Mouse (Mus musculus): ENCODE data around the gene Mylk2.

Mylk2 gene

GRCm38 (mm10) chr2:152911031-152911430 is at the start of gene Mylk2:
Gene Mylk2, plus strand, starts transcription at chr2:152911352.
- DNase-seq (ENCODE audit: low spot score in 2 of 2): no peak

- DNase-seq (ENCODE audit: low spot score in 2 of 2): no peak
These were observed 49.3 kb upstream of the Mylk2 start for GRCm38 (mm10) chr2:152861891-152862290.

GRCm38 (mm10) chr2:152862638-152863037 is 48.5 kb upstream of the Mylk2 start:
- DNase-seq (ENCODE audit: low spot score in 2 of 2): no peak

GRCm38 (mm10) chr2:152863346-152863745 is 47.8 kb upstream of the Mylk2 start:
- DNase-seq (ENCODE audit: low spot score in 2 of 2): no peak

GRCm38 (mm10) chr2:152878239-152878638 is 32.9 kb upstream of the Mylk2 start:
- no peak for DNase-seq (ENCODE audit: low spot score in 2 of 2)

- DNase-seq (ENCODE audit: low spot score in 2 of 2): no peak
These were observed 30.3 kb upstream of the Mylk2 start for GRCm38 (mm10) chr2:152880898-152881297.

- DNase-seq (ENCODE audit: low spot score in 2 of 2): peak; percentile 38 to 73
These were observed 27.0 kb upstream of the Mylk2 start for GRCm38 (mm10) chr2:152884101-152884645.

- DNase-seq (ENCODE audit: low spot score in 2 of 2): no peak
These were observed 23.9 kb upstream of the Mylk2 start for GRCm38 (mm10) chr2:152887230-152887629.

GRCm38 (mm10) chr2:152888774-152889173 is 22.4 kb upstream of the Mylk2 start:
- no peak for DNase-seq (ENCODE audit: low spot score in 2 of 2)

GRCm38 (mm10) chr2:152895834-152896233 is 15.3 kb upstream of the Mylk2 start:
- DNase-seq (ENCODE audit: low spot score in 2 of 2): no peak

- no peak for DNase-seq (ENCODE audit: low spot score in 2 of 2)
These were observed 14.2 kb upstream of the Mylk2 start for GRCm38 (mm10) chr2:152896926-152897325.

GRCm38 (mm10) chr2:152899011-152899410 is 12.1 kb upstream of the Mylk2 start:
- DNase-seq (ENCODE audit: low spot score in 2 of 2): peak in 1 of 2 experiments; percentile 29

- no peak for DNase-seq (ENCODE audit: low spot score in 2 of 2)
These were observed 9.9 kb upstream of the Mylk2 start for GRCm38 (mm10) chr2:152901296-152901695.

GRCm38 (mm10) chr2:152902658-152903057 is 8.5 kb upstream of the Mylk2 start:
- no peak for DNase-seq (ENCODE audit: low spot score in 2 of 2)

GRCm38 (mm10) chr2:152903586-152903985 is 7.6 kb upstream of the Mylk2 start:
- DNase-seq (ENCODE audit: low spot score in 2 of 2): no peak

- DNase-seq (ENCODE audit: low spot score in 2 of 2): no peak
These were observed 7.0 kb upstream of the Mylk2 start for GRCm38 (mm10) chr2:152904127-152904643.

GRCm38 (mm10) chr2:152905036-152905829 is 5.9 kb upstream of the Mylk2 start:
- no peak for DNase-seq (ENCODE audit: low spot score in 2 of 2)

- DNase-seq (ENCODE audit: low spot score in 2 of 2): no peak
These were observed 4.7 kb upstream of the Mylk2 start for GRCm38 (mm10) chr2:152906274-152907037.

GRCm38 (mm10) chr2:152907114-152907943 is 3.8 kb upstream of the Mylk2 start:
- no peak for DNase-seq (ENCODE audit: low spot score in 2 of 2)

GRCm38 (mm10) chr2:152909848-152910247 is 1.3 kb upstream of the Mylk2 start:
- DNase-seq (ENCODE audit: low spot score in 2 of 2): no peak

- no peak for DNase-seq (ENCODE audit: low spot score in 2 of 2)
These were observed 280 bp downstream of the Mylk2 start for GRCm38 (mm10) chr2:152911432-152911831.

GRCm38 (mm10) chr2:152913471-152913870 is 2.3 kb downstream of the Mylk2 start:
- DNase-seq (ENCODE audit: low spot score in 2 of 2): no peak

All from frontal cortex, postnatal 36 days (tissue).